Mouse (Mus musculus): ENCODE results near the gene Ubr1. TPM values are rescaled to one million over a fixed set of nuclear protein-coding genes. Genes with fewer than 3 reads are reported as not detected.
"Not testable (repeated sequence)": the region's sequence is repeated elsewhere in the genome, so short reads cannot be mapped to it uniquely, and the experiment has no call there.

Ubr1 gene
- polyA plus RNA-seq, 1 experiment from 2014 or later = 39.1 TPM

DNA sequence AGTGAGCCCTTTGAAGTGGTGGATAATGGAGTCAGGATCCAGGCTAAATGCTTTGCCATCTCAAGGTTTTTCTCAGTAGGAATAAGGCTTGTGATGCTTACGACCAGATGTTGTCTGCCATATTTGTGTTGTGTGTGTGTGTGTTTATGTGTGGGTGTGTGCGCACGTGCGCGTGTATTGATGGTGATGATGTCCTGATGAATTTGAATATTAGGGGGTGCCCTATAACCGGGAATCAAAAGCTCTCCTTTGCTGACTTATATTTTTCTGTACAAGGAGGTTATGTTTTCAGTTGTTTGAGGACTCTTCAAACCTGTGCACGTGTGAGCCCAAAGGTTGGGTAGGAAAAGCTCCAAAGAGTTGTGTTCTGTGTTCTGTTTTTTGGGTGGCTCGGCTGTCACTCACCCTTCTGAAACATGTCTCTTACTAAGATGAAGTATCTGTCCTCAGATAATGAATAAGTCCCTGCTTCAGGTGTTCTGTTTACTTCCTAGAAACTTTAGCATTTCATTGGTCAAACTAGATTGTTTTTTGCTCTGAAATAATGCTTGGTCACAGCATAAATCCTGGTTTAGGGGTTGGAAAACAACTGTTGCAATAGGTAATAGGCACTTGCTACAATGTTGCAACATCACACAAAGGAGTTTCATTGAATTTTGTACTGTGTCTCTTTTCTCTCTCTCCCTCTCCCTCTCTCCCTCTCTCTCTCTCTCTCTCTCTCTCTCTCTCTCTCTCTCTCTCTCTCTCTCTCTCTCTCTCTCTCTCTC, 7.6 kb upstream of the Ubr1 start:
- Histone ChIP-seq H3K4me1 (replicated peaks; ENCODE audit: control insufficient read depth, insufficient read depth, low read length) (peaks cover 7% of the 10 kb centered on the region), H3K36me3 (ENCODE audit: control insufficient read depth, insufficient read depth) (no peaks in the 10 kb centered on the region), H3K4me2 (ENCODE audit: low read length) (peak overlapping the region; percentile 91), H3K4me3 (replicated peaks; ENCODE audit: low read length) (peak overlapping the region; percentile 85), H3K9ac (replicated peaks; ENCODE audit: low read depth, low read length) (peak overlapping the region; percentile 96), H3K27me3 (replicated peaks; ENCODE audit: control insufficient read depth, insufficient read depth, low read length) (no peaks in the 10 kb centered on the region), H3K27ac (ENCODE audit: low read length) (no peak overlapping the region; the same call in 1 of the 2 replicates), H3K9me3 (ENCODE audit: control insufficient read depth, low read length) (no peaks in the 10 kb centered on the region)
- 78% methylated on average over 8 of the region's 8 CpGs for WGBS
- ATAC-seq = peak; percentile 35; the same call in 1 of the 2 replicates

DNA sequence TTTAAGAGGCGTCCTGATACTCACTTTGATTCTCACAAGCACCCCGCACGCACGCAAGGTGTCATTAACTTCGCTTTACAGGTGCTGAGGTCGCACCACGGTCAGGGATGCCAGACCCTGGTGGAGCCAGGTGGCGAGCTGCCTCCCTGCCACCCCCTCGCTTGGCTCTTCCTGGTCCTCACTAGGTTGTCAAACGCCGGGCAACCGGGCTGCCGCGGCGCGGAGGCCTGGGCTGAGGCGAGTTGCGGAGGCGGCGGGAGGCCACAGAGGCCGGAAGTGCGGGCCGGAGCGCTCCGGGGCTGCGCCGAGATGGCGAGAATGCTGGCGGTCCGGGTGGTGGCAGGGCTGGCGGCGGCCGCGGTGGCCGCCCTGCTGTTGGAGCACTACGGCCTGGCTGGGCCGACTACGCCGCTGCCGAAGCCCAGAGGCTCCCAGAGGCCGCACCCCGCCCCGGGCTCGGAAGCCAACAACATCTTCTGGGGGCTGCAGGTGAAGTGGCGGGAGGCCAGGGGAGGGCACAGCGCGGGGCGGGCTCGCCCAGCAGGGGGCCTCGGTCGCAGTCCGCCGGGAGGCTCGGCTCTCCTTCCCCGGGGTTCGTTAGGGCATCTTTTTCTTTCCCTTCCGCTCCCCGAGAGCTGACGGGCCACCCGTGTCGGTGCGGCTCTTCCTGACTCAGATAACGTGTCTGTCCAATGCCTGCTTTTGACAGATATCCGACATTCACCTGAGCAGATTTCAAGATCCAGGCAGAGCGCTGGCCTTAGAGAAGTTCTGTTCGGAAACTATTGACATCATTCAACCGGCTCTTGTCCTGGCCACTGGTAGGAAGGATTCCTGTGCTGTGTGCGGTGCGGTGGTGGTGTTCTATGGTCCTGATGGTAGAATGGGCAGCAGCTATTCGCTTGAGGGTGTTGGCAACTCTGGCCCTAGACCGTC, 6.7 kb upstream of the Ubr1 start, which contains the start of gene Tmem62:
Gene Tmem62 (plus strand): TSS at position 28 of the 936 bp plus-strand sequence.
- WGBS = under 1% methylated on average over 60 of the region's 71 CpGs
- peak; percentile 79 for ATAC-seq
- peak within 1 kb of the TSS; percentile 75 for H3K27ac ChIP-seq (ENCODE audit: low read length)
- H3K4me1 ChIP-seq (replicated peaks; ENCODE audit: control insufficient read depth, insufficient read depth, low read length) = peaks cover 7% of the 10 kb centered on the region
- H3K36me3 ChIP-seq (ENCODE audit: control insufficient read depth, insufficient read depth) = no peaks in the 10 kb centered on the region
- no peaks in the 10 kb centered on the region for H3K9me3 ChIP-seq (ENCODE audit: control insufficient read depth, low read length)
- peak within 1 kb of the TSS; percentile 96 for H3K9ac ChIP-seq (replicated peaks; ENCODE audit: low read depth, low read length)
- H3K4me3 ChIP-seq (replicated peaks; ENCODE audit: low read length) = peak within 1 kb of the TSS; percentile 85
- peak within 1 kb of the TSS; percentile 91 for H3K4me2 ChIP-seq (ENCODE audit: low read length)
- H3K27me3 ChIP-seq (replicated peaks; ENCODE audit: control insufficient read depth, insufficient read depth, low read length) = no peaks in the 10 kb centered on the region

DNA sequence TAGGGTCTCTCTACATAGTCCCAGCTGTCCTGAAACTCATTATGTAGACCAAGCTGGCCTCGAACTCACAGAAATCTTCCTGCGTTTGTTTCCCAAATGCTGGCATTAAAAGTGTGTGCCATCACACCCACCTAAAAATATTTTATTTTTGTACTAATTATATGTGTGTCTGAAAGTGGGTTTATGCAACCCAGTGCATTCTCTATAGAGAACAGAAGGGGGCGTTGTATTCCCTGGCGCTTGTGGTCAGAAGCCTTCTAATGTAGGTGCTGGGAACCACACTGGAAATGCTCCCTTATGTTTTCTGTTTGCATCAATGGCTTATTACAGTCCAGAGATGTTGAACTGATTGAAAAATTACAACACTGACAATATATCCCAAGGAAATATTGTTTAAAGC, 5.8 kb upstream of the Ubr1 start:
- ATAC-seq = no peak
- Histone ChIP-seq H3K27ac (ENCODE audit: low read length) (no peak overlapping the region), H3K4me2 (ENCODE audit: low read length) (no peak overlapping the region), H3K27me3 (replicated peaks; ENCODE audit: control insufficient read depth, insufficient read depth, low read length) (no peaks in the 10 kb centered on the region), H3K9ac (replicated peaks; ENCODE audit: low read depth, low read length) (no peak overlapping the region), H3K4me1 (replicated peaks; ENCODE audit: control insufficient read depth, insufficient read depth, low read length) (peaks cover 9% of the 10 kb centered on the region), H3K9me3 (ENCODE audit: control insufficient read depth, low read length) (no peaks in the 10 kb centered on the region), H3K4me3 (replicated peaks; ENCODE audit: low read length) (no peak overlapping the region), H3K36me3 (ENCODE audit: control insufficient read depth, insufficient read depth) (no peaks in the 10 kb centered on the region)
- WGBS = 60% methylated on average over 4 of the region's 4 CpGs

GRCm38 (mm10) chr2:120972964-120973363, 2.4 kb upstream of the Ubr1 start:
- H3K27me3 ChIP-seq (replicated peaks; ENCODE audit: control insufficient read depth, insufficient read depth, low read length) = no peaks in the 10 kb centered on the region

DNA sequence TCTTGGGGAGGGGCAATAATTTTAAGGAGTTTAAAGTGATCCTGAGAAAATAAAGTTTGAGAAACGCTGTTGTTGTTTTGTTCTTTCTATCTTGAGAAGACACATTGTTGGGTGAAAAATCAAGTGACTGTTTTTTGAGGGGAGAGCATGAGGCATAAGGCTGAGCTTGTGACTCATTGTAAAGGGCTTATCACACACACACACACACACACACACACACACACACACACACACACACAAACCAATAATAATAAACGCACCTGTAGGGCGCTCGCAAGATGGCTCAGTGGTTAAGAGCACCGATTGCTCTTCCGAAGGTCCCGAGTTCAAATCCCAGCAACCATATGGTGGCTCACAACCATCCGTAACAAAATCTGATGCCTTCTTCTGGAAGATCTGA, 1.7 kb upstream of the Ubr1 start:
- not testable (repeated sequence) for ATAC-seq; H3K9ac ChIP-seq (replicated peaks; ENCODE audit: low read depth, low read length); H3K4me2 ChIP-seq (ENCODE audit: low read length); H3K27ac ChIP-seq (ENCODE audit: low read length); H3K36me3 ChIP-seq (ENCODE audit: control insufficient read depth, insufficient read depth); H3K9me3 ChIP-seq (ENCODE audit: control insufficient read depth, low read length); H3K27me3 ChIP-seq (replicated peaks; ENCODE audit: control insufficient read depth, insufficient read depth, low read length); H3K4me3 ChIP-seq (replicated peaks; ENCODE audit: low read length)
- peaks cover 18% of the 10 kb centered on the region for H3K4me1 ChIP-seq (replicated peaks; ENCODE audit: control insufficient read depth, insufficient read depth, low read length)
- 96% methylated on average over 8 of the region's 8 CpGs for WGBS

More at GRCm38 (mm10) chr2:120972964-120973363, 2.4 kb upstream of the Ubr1 start:
- no peak overlapping the region for H3K4me3 ChIP-seq (replicated peaks; ENCODE audit: low read length)
- no peak overlapping the region for H3K9ac ChIP-seq (replicated peaks; ENCODE audit: low read depth, low read length)
- H3K9me3 ChIP-seq (ENCODE audit: control insufficient read depth, low read length) = no peaks in the 10 kb centered on the region
- no peak overlapping the region for H3K4me2 ChIP-seq (ENCODE audit: low read length)
- H3K4me1 ChIP-seq (replicated peaks; ENCODE audit: control insufficient read depth, insufficient read depth, low read length) = peaks cover 18% of the 10 kb centered on the region
- H3K27ac ChIP-seq (ENCODE audit: low read length) = no peak overlapping the region
- ATAC-seq = no peak
- 23% methylated on average over 5 of the region's 5 CpGs for WGBS
- H3K36me3 ChIP-seq (ENCODE audit: control insufficient read depth, insufficient read depth) = no peaks in the 10 kb centered on the region

- no peak overlapping the region for H3K4me2 ChIP-seq (ENCODE audit: low read length)
- peaks cover 18% of the 10 kb centered on the region for H3K4me1 ChIP-seq (replicated peaks; ENCODE audit: control insufficient read depth, insufficient read depth, low read length)
- no peaks in the 10 kb centered on the region for H3K36me3 ChIP-seq (ENCODE audit: control insufficient read depth, insufficient read depth)
- 96% methylated on average over 4 of the region's 4 CpGs for WGBS
- no peak overlapping the region for H3K4me3 ChIP-seq (replicated peaks; ENCODE audit: low read length)
- ATAC-seq = no peak
- H3K27me3 ChIP-seq (replicated peaks; ENCODE audit: control insufficient read depth, insufficient read depth, low read length) = no peaks in the 10 kb centered on the region
- no peak overlapping the region for H3K9ac ChIP-seq (replicated peaks; ENCODE audit: low read depth, low read length)
- no peak overlapping the region for H3K27ac ChIP-seq (ENCODE audit: low read length)
- H3K9me3 ChIP-seq (ENCODE audit: control insufficient read depth, low read length) = no peaks in the 10 kb centered on the region
Observed at GRCm38 (mm10) chr2:120971766-120972165, 1.3 kb upstream of the Ubr1 start.

DNA sequence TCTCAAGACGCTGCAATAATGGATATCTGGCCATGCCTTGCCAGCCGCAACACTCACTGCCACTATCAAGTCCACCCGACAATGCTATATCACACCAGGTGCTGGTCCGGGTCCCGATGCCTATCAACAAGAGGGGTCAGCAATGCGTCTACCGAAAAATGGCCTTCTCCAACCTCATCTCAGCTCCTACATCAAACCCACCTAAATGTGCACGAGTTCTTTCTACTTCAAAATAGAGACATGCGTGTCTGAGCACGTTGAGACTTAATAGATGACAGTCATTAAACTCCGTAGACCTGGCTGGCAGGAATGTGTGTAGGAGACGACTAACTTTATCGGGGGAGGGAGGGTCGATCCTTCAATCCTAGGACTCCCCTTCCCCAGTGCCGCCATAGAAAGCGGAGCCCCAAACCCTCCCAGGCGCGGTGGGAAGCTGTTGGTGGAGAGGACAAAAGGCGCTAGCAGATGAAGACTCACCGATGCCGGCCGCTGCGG, 423 bp downstream of the Ubr1 start:
- Histone ChIP-seq H3K4me3 (replicated peaks; ENCODE audit: low read length) (peak overlapping the region; percentile 91), H3K9ac (replicated peaks; ENCODE audit: low read depth, low read length) (peak overlapping the region; percentile 95), H3K36me3 (ENCODE audit: control insufficient read depth, insufficient read depth) (no peaks in the 10 kb centered on the region), H3K4me1 (replicated peaks; ENCODE audit: control insufficient read depth, insufficient read depth, low read length) (peaks cover 16% of the 10 kb centered on the region), H3K27ac (ENCODE audit: low read length) (peak overlapping the region; percentile 81), H3K9me3 (ENCODE audit: control insufficient read depth, low read length) (no peaks in the 10 kb centered on the region), H3K4me2 (ENCODE audit: low read length) (peak overlapping the region; percentile 67), H3K27me3 (replicated peaks; ENCODE audit: control insufficient read depth, insufficient read depth, low read length) (no peaks in the 10 kb centered on the region)
- WGBS = under 1% methylated on average over 23 of the region's 23 CpGs
- ATAC-seq = peak; percentile 32

DNA sequence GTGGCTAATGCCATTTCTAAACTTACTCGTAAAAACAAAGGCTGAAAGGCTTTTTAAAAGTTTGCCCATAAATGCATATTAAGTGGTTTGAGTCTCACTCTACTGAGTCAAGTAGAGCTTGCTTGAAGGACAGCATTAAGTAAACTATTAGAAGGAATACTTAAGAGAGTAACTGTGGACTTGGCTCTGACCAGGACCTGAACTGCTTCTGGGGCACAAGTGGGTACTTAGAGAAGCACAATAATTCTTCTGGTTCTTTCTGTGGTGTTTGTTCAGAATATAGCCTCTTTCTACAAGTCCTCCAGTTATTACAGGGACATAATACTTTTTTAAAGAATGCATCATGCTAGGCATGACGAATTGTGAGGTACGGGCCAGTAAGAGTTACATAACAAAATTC, 5.0 kb downstream of the Ubr1 start:
- no peaks in the 10 kb centered on the region for H3K36me3 ChIP-seq (ENCODE audit: control insufficient read depth, insufficient read depth)
- H3K27ac ChIP-seq (ENCODE audit: low read length) = no peak overlapping the region
- no peak overlapping the region for H3K4me3 ChIP-seq (replicated peaks; ENCODE audit: low read length)
- H3K9ac ChIP-seq (replicated peaks; ENCODE audit: low read depth, low read length) = no peak overlapping the region
- no peaks in the 10 kb centered on the region for H3K9me3 ChIP-seq (ENCODE audit: control insufficient read depth, low read length)
- H3K27me3 ChIP-seq (replicated peaks; ENCODE audit: control insufficient read depth, insufficient read depth, low read length) = no peaks in the 10 kb centered on the region
- ATAC-seq = no peak
- H3K4me2 ChIP-seq (ENCODE audit: low read length) = no peak overlapping the region
- H3K4me1 ChIP-seq (replicated peaks; ENCODE audit: control insufficient read depth, insufficient read depth, low read length) = peaks cover 12% of the 10 kb centered on the region
- WGBS = 81% methylated on average over 3 of the region's 3 CpGs

- Histone ChIP-seq H3K9ac (replicated peaks; ENCODE audit: low read depth, low read length) (no peak overlapping the region), H3K36me3 (ENCODE audit: control insufficient read depth, insufficient read depth) (peaks cover 4% of the 10 kb centered on the region), H3K9me3 (ENCODE audit: control insufficient read depth, low read length) (no peaks in the 10 kb centered on the region), H3K4me1 (replicated peaks; ENCODE audit: control insufficient read depth, insufficient read depth, low read length) (0 out of 2 replicates have a peak, but pooled peaks cover 4% of the 10 kb centered on the region), H3K27ac (ENCODE audit: low read length) (no peak overlapping the region), H3K4me3 (replicated peaks; ENCODE audit: low read length) (no peak overlapping the region), H3K4me2 (ENCODE audit: low read length) (no peak overlapping the region), H3K27me3 (replicated peaks; ENCODE audit: control insufficient read depth, insufficient read depth, low read length) (no peaks in the 10 kb centered on the region)
- WGBS = 94% methylated on average over 7 of the region's 7 CpGs
- ATAC-seq = no peak
Observed at GRCm38 (mm10) chr2:120963110-120963509, 7.4 kb downstream of the Ubr1 start.

Measured in forebrain, embryonic 16.5 days (tissue).